Mouse (Mus musculus) lung, embryonic 16.5 days (tissue): Measurements from ENCODE around the gene Itgb1. TPM values are rescaled to one million over a fixed set of nuclear protein-coding genes. Genes with fewer than 3 reads are reported as not detected.

Source experiments
- polyA plus RNA-seq: library from polyadenylated mRNA; unstranded; fragments of >200 nt; fragmentation: Nextera tagmentation; extraction: Ambion mirVana; gene quantifications from 2 replicates; pipeline ENCODE4 v1.2.1, GENCODE M21; 2015

Itgb1 gene
- polyA plus RNA-seq, 1 experiment from 2014 or later, result 384 TPM

Other genes with a start within 250 kb of the Itgb1 start
- not detected in 2 replicates for gene Gm3952, start 113.0 kb downstream of the Itgb1 start, polyA plus RNA-seq